Mouse (Mus musculus): Measurements from ENCODE around the gene Hao2. TPM values are rescaled to one million over a fixed set of nuclear protein-coding genes. Genes with fewer than 3 reads are reported as not detected.
A peak's percentile ranks its signal among the peaks of the same experiment; 100 is the strongest.

Hao2 gene
- polyA plus RNA-seq, 1 experiment from 2014 or later: 0.88 TPM

DNA sequence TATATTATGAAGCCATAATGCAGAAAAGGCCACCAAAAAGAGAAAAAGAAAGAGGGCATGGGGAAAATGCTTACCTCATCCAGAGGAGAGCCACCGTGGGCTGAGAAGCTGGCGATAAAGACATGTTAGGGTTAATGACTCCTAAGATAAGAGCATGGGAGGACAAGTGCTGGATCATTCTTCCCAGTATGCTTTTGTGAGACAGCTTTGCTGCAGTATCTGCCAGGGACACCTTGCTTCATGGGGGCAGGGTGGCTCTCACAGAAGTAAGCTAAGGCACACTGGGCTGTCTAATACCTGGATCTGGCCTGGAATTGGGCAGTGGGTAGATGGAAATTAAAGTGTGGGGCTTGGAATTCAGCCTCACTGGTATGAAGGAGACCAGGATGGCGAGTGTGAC is 37.9 kb downstream of the Hao2 start:
- no peaks in the 10 kb centered on the region for H3K36me3 ChIP-seq
- 28% methylated on average over 3 of the region's 3 CpGs for WGBS (ENCODE audit: insufficient replicate concordance)
- H3K4me2 ChIP-seq: peak overlapping the region; percentile 47
- no peaks in the 10 kb centered on the region for H3K27me3 ChIP-seq (replicated peaks)
- no peaks in the 10 kb centered on the region for H3K9me3 ChIP-seq (replicated peaks)
- H3K4me1 ChIP-seq: peaks cover 57% of the 10 kb centered on the region
- peak; percentile 96 for ATAC-seq
- peak overlapping the region; percentile 85 for H3K27ac ChIP-seq
- H3K9ac ChIP-seq: peak overlapping the region; percentile 58; the same call in 1 of the 2 replicates
- no peak overlapping the region for H3K4me3 ChIP-seq

DNA sequence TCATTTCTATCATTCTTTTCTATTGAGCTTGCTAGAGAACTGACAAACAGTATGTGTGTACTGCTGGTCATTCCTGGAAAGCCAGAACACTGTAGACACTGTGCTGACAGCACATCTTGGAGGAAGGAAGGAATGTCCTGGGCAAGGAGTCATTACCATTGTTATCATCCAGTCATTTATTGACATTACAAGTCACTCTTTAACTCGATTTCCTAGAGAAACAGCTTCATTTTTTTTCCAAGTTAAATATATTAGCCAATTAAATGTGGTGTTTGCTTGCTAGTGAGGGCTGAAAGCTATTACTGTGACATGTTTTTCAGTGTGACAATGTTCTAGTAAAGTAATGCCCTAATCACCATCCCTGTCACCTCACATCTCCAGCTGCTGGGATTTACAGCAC is 39.4 kb downstream of the Hao2 start:
- no peaks in the 10 kb centered on the region for H3K27me3 ChIP-seq (replicated peaks)
- H3K36me3 ChIP-seq: no peaks in the 10 kb centered on the region
- H3K27ac ChIP-seq: peak overlapping the region; percentile 85
- ATAC-seq: no peak
- 14% methylated on average over 1 of the region's 1 CpGs for WGBS (ENCODE audit: insufficient replicate concordance)
- no peaks in the 10 kb centered on the region for H3K9me3 ChIP-seq (replicated peaks)
- H3K4me3 ChIP-seq: no peak overlapping the region
- no peak overlapping the region for H3K4me2 ChIP-seq
- H3K4me1 ChIP-seq: peaks cover 57% of the 10 kb centered on the region
- no peak overlapping the region for H3K9ac ChIP-seq

DNA sequence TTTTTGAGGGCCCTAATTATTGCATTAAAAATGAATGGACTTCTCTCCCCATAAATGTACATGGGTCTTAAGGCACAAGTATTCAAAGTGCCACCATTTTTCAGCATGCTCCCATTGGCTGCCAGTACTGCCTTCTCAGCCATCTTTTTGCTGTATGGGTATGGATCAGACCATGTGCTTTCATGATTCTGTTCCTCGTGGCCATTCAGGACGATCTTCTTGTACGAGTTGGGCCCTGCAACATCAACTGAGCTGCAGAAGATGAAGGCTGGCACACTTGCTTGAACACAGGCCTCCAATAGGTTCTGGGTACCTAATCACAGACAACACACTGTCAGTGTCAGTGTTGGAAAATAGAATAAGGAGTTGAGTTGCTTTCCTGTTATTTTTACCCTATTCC is 40.0 kb downstream of the Hao2 start:
- Histone ChIP-seq H3K4me2 (no peak overlapping the region), H3K9me3 (replicated peaks) (no peaks in the 10 kb centered on the region), H3K4me1 (peaks cover 60% of the 10 kb centered on the region), H3K36me3 (no peaks in the 10 kb centered on the region), H3K27me3 (replicated peaks) (no peaks in the 10 kb centered on the region), H3K4me3 (no peak overlapping the region), H3K9ac (no peak overlapping the region), H3K27ac (0 out of 2 replicates have a peak overlapping the region, but pooled peaks have one; percentile 2)
- 74% methylated on average over 3 of the region's 3 CpGs for WGBS (ENCODE audit: insufficient replicate concordance)
- ATAC-seq: no peak

DNA sequence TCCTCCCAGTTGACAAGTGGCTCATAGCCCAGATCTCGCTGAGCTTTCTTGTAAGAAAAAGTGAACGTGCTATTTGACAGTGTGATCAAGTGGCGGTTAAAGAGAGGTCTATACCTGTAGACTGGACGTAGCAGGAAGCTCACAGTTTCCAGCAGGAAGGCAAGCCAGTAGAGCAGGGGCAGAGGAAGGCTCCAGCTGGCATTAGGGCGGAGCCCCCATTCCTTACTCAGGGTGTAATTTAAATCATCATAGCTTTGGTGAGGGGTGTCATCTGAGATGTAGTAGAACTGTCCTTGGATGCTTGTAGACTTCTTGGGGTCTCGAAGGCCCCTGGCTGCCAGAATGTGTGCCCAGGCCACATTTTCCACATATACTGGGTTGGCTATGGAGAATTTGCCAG is 40.4 kb downstream of the Hao2 start:
- whole genome bisulfite sequencing (ENCODE audit: insufficient replicate concordance): 71% methylated on average over 6 of the region's 6 CpGs
- Histone ChIP-seq H3K4me3 (no peak overlapping the region), H3K9me3 (replicated peaks) (no peaks in the 10 kb centered on the region), H3K9ac (no peak overlapping the region), H3K27me3 (replicated peaks) (no peaks in the 10 kb centered on the region), H3K4me1 (peaks cover 59% of the 10 kb centered on the region), H3K27ac (0 out of 2 replicates have a peak overlapping the region, but pooled peaks have one; percentile 30), H3K4me2 (no peak overlapping the region), H3K36me3 (no peaks in the 10 kb centered on the region)
- no peak for ATAC-seq

DNA sequence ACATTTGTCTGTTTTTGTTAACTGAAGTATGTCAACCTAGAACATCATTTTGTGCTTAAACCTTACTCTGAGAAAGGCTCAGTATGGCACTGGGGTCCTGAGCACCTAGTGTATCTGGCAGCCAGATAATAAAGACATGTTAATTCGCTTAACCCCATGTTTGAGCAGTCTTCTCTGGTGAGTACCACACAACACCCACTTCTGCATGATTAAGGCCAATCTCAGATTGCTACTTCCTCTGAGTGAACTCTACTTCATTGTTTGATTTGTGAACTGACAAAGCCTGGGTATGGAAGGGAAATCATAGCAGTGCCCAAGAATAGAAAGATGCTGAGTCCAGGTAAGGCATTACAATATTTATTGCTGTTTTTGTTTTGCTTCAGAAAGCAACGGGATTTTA is 41.2 kb downstream of the Hao2 start:
- H3K4me1 ChIP-seq: peaks cover 52% of the 10 kb centered on the region
- 51% methylated on average over 2 of the region's 2 CpGs for WGBS (ENCODE audit: insufficient replicate concordance)
- no peak for ATAC-seq
- no peak overlapping the region for H3K27ac ChIP-seq
- no peak overlapping the region for H3K4me3 ChIP-seq
- no peaks in the 10 kb centered on the region for H3K9me3 ChIP-seq (replicated peaks)
- H3K27me3 ChIP-seq (replicated peaks): no peaks in the 10 kb centered on the region
- no peaks in the 10 kb centered on the region for H3K36me3 ChIP-seq
- H3K4me2 ChIP-seq: no peak overlapping the region
- no peak overlapping the region for H3K9ac ChIP-seq

DNA sequence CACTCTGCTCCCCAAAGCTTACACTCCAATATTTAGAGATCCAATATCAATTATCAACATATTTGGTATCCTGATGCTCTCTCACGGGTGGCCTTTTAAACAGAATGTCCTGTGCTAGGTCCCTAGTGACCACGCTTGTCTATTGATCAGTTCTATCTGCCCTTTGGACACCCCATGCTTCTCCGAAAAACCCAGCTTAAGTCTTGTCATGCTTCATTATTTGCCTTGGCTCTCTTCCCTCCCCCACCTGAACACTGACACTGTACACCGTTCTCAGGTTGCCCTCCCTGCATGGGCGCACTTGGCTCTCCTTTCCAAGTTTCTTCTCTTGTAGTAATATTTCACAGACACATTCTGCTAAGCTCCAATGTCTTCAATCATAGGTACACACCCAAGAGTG is 42.8 kb downstream of the Hao2 start:
- no peak overlapping the region for H3K4me3 ChIP-seq
- H3K4me1 ChIP-seq: peaks cover 37% of the 10 kb centered on the region
- WGBS (ENCODE audit: insufficient replicate concordance): 73% methylated on average over 5 of the region's 5 CpGs
- H3K36me3 ChIP-seq: no peaks in the 10 kb centered on the region
- no peak overlapping the region for H3K4me2 ChIP-seq
- ATAC-seq: no peak
- no peaks in the 10 kb centered on the region for H3K27me3 ChIP-seq (replicated peaks)
- H3K9ac ChIP-seq: no peak overlapping the region
- H3K9me3 ChIP-seq (replicated peaks): no peaks in the 10 kb centered on the region
- no peak overlapping the region for H3K27ac ChIP-seq

DNA sequence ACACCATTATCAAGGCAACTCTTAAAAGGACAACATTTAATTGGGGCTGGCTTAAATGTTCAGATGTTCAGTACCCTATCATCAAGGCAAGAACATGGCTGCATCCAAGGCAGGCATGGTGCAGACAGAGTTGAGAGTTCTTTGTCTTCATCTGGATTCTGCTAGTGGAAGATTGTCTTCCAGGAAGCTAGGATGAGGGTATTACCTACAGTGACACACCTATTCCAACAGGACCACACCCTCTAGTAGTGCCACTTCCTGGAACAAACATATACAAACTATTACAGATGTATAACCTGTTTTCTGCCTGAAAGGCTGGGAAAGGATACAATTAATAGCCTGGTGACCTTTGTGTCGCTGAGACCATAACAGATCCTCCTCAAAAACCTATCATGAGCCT is 44.1 kb downstream of the Hao2 start:
- H3K27me3 ChIP-seq (replicated peaks): no peaks in the 10 kb centered on the region
- no peak overlapping the region for H3K9ac ChIP-seq
- H3K9me3 ChIP-seq (replicated peaks): no peaks in the 10 kb centered on the region
- no peak overlapping the region for H3K4me2 ChIP-seq
- H3K4me3 ChIP-seq: no peak overlapping the region
- ATAC-seq: peak; percentile 90
- no peak overlapping the region for H3K27ac ChIP-seq
- 70% methylated on average over 1 of the region's 1 CpGs for WGBS (ENCODE audit: insufficient replicate concordance)
- peaks cover 28% of the 10 kb centered on the region for H3K4me1 ChIP-seq
- no peaks in the 10 kb centered on the region for H3K36me3 ChIP-seq

Other genes starting within 250 kb of the Hao2 start
- not detected in 2 replicates for gene Hsd3b2, start 168.7 kb downstream of the Hao2 start, polyA plus RNA-seq (2016; fragmentation: Nextera tagmentation; extraction: Ambion mirVana)
- gene Hsd3b3, start 130.1 kb downstream of the Hao2 start, polyA plus RNA-seq (2016; fragmentation: Nextera tagmentation; extraction: Ambion mirVana): 0.10 and 0.26 TPM in 2 replicates
- gene Hsd3b6, start 78.8 kb downstream of the Hao2 start, polyA plus RNA-seq (2016; fragmentation: Nextera tagmentation; extraction: Ambion mirVana): 45.7 and 53.1 TPM in 2 replicates
- gene Hsd3b1, start 33.4 kb downstream of the Hao2 start, polyA plus RNA-seq (2016; fragmentation: Nextera tagmentation; extraction: Ambion mirVana): 11.0 and 11.7 TPM in 2 replicates
- 4.9 and 5.0 TPM in 2 replicates for gene Wars2, start 247.8 kb upstream of the Hao2 start, polyA plus RNA-seq (2016; fragmentation: Nextera tagmentation; extraction: Ambion mirVana)